Mouse (Mus musculus): ENCODE measurements around the gene Crim1. TPM values are rescaled to one million over a fixed set of nuclear protein-coding genes. Genes with fewer than 3 reads are reported as not detected.

Gene Crim1
- polyA plus RNA-seq, 1 experiment from 2014 or later: 13.1 TPM

DNA sequence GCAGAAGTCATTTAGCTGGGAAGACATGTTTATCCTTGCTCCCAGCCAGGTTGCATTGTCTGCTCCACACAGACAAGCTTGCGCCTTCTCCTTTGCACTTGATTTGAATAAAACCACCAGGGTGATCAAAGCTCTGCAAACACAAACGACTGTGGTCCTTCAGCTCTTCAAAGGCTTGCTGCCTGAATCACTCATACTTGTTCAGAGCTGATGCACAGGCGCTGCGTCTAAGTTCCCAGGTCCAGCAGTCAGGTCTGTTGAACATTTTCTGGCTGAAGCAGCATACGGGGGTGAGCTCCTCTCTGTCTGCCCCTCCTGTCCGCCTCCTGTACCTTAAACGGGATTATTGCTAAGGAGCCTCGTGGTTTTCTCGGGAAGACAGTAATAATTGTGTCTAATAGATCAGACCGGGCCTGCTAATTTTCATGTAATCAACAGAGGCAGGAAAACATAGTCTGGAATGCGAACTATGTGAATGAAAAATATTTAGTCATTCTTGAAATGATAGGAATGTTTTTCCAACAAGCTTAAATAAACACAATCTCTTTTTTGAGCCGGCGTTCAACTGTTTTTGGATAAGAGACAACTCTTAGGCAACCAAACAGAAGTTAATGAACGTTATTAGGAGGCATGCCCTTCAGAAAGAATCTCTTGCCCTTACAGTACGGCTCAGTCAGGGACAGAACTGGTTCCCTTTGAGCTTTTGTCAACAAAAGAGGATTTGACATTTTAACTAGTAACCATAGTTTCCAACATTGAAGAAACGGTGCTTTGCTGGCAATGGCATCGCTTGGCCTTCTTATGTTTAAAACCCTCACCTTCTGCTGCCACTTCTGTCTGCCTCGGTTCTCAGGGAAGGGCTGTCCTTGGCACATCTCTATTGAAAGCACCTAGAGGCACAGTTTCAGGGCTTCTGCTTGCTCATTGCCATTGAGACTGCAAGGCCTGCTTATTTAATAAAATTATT is 122.6 kb downstream of the Crim1 start:
- H3K9me3 ChIP-seq: no peaks in the 10 kb centered on the region
- no peak overlapping the region for H3K9ac ChIP-seq
- H3K36me3 ChIP-seq (replicated peaks): no peaks in the 10 kb centered on the region
- H3K4me1 ChIP-seq: peaks cover 15% of the 10 kb centered on the region
- H3K4me3 ChIP-seq: no peak overlapping the region
- 38% methylated on average over 18 of the region's 18 CpGs for WGBS
- ATAC-seq (replicated peaks): no peak
- no peak overlapping the region for H3K4me2 ChIP-seq
- H3K27ac ChIP-seq: no peak overlapping the region; the same call in 1 of the 2 replicates
- H3K27me3 ChIP-seq (replicated peaks): no peaks in the 10 kb centered on the region

DNA sequence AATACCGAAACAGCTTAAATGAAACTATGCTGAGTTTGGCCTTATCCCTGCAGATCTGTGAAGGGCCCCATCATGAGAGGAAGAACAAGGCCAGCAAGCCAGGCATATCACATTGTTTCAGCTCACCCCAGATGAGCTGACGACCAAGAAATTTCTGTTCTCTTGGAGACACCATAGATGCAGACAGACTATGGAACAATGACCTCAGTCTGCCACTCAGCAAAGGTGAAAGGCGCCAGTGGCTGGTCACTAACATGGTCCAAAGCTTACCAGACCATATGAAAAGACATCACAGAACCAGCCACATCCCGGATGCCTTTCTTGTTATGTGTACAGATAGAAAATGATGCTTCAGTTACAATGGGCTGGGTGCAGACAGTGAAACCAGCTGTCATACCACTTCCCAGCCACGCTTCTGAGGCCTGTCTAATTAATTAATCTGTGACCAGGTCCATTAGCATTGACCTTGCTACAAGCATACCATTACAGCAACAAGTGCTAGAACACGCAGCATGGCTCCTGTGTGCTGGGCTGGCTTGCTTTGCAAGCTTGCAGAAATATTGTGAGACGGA is 125.8 kb downstream of the Crim1 start:
- Histone ChIP-seq H3K9ac (no peak overlapping the region), H3K4me1 (peaks cover 15% of the 10 kb centered on the region), H3K36me3 (replicated peaks) (no peaks in the 10 kb centered on the region), H3K4me2 (no peak overlapping the region), H3K9me3 (no peaks in the 10 kb centered on the region), H3K27me3 (replicated peaks) (no peaks in the 10 kb centered on the region), H3K27ac (no peak overlapping the region), H3K4me3 (no peak overlapping the region)
- no peak; the same call in 1 of the 2 replicates for ATAC-seq (replicated peaks)
- WGBS: 66% methylated on average over 7 of the region's 7 CpGs

DNA sequence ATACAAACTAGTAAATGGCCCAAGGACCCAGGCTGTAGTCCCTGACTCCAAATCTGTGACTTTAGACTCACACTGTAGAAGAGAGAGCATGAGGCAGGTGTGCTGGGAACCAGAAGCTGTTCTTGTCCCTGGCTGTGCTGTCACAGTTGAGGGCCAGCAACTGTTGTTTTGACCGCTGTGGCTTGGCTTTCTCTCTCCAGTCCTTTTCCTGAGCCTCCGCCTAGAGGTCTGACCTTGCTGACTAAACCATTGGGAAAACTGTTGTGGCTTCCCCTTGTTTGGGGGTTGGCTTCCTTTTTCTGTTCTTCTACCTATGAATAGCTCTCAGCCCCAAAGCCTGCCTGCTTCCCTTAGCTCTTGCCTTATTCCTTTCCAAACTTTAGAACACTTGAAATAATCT is 126.3 kb downstream of the Crim1 start:
- Histone ChIP-seq H3K36me3 (replicated peaks) (no peaks in the 10 kb centered on the region), H3K27me3 (replicated peaks) (no peaks in the 10 kb centered on the region), H3K4me2 (no peak overlapping the region), H3K4me1 (peaks cover 15% of the 10 kb centered on the region), H3K27ac (no peak overlapping the region), H3K9ac (no peak overlapping the region), H3K9me3 (no peaks in the 10 kb centered on the region), H3K4me3 (no peak overlapping the region)
- WGBS: 87% methylated on average over 2 of the region's 2 CpGs
- no peak for ATAC-seq (replicated peaks)

DNA sequence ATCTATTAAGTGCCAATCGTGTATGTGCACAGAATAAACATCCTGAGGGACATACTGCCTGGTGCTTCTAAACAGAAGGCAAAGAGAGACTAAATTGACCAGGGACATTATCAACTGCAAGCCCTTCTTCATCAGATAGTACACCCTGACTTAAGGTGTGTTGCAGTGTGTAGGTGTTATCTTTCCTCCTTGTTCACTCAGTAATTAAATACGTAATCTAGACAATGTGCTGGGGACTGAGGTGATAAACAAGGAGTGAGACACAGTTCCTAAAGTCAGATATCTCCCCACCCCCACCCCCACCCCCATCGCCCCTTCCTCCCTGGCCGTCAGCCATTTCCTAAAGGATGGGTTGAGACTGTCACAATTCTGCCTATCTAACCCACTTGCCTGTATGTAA is 127.1 kb downstream of the Crim1 start:
- Histone ChIP-seq H3K9me3 (no peaks in the 10 kb centered on the region), H3K4me2 (no peak overlapping the region), H3K36me3 (replicated peaks) (no peaks in the 10 kb centered on the region), H3K4me3 (no peak overlapping the region), H3K27ac (no peak overlapping the region), H3K9ac (no peak overlapping the region), H3K4me1 (peaks cover 14% of the 10 kb centered on the region), H3K27me3 (replicated peaks) (no peaks in the 10 kb centered on the region)
- no peak for ATAC-seq (replicated peaks)
- 87% methylated on average over 4 of the region's 4 CpGs for WGBS

DNA sequence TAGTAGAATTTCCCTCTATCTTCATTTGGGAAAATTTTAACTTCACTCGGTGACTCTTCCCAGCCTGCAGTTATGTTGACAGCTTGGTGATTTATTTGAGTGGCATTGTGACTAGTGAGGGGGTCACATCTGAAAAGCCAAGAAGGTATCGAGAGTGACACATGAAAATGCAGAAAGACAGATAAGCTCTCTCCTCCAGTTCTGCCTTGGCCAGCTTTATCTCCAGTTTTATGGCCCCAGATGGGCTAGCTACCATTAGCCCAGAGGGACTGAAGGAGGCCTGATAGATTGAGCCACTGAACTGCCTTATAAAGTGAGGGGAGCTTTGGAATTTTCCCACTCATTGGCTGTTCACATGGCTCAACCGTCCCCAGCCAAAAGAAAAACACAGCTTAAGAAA is 128.2 kb downstream of the Crim1 start:
- no peaks in the 10 kb centered on the region for H3K9me3 ChIP-seq
- no peak overlapping the region for H3K4me2 ChIP-seq
- no peaks in the 10 kb centered on the region for H3K27me3 ChIP-seq (replicated peaks)
- no peaks in the 10 kb centered on the region for H3K36me3 ChIP-seq (replicated peaks)
- no peak overlapping the region for H3K4me3 ChIP-seq
- no peak for ATAC-seq (replicated peaks)
- H3K4me1 ChIP-seq: peaks cover 3% of the 10 kb centered on the region; the same call in 1 of the 2 replicates
- 77% methylated on average over 3 of the region's 3 CpGs for WGBS
- H3K9ac ChIP-seq: no peak overlapping the region
- no peak overlapping the region for H3K27ac ChIP-seq

DNA sequence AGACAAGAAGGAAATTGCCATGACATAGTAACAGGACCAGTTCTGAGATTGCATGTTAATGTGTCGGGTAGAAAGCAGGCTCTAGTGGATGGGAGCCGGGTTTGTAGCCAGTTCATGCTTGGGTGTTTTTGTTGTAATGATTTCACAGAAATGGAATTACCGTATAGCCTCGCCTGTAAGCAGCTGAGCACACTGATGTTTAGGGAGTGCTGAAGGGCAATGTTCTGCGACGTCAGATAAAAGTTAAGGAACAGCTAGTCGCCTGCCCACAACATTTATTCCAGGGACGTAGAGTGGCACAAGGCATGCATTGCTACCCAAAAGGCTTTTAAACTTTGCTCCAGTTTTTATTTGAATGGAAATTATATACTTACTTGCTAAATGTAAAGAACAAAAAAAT is 131.4 kb downstream of the Crim1 start:
- H3K9ac ChIP-seq: no peak overlapping the region
- H3K4me3 ChIP-seq: no peak overlapping the region
- H3K27me3 ChIP-seq (replicated peaks): no peaks in the 10 kb centered on the region
- H3K27ac ChIP-seq: no peak overlapping the region
- H3K36me3 ChIP-seq (replicated peaks): no peaks in the 10 kb centered on the region
- no peaks in the 10 kb centered on the region for H3K9me3 ChIP-seq
- ATAC-seq (replicated peaks): no peak
- H3K4me2 ChIP-seq: no peak overlapping the region
- WGBS: 82% methylated on average over 8 of the region's 8 CpGs
- H3K4me1 ChIP-seq: no peaks in the 10 kb centered on the region

DNA sequence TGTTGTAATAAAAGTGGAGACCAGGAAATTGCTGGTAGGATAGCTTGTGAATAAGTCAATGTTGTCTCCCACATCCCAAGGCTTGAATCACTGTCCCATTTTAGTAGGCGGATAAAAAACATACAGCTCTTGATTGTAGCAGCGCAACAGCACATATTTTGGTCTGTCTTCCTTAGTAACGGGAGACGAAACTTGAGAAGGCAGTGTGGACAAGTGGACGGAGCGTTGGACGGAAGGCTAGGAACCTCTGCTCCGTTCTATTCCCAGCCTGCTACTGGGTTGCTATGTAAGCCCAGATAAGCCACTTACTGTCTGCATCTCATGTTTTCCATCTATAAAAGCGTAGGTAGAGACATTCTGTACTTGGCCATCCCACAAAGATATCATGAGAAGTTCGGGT is 133.2 kb downstream of the Crim1 start:
- no peak overlapping the region for H3K4me2 ChIP-seq
- 0 out of 2 replicates have a peak, but pooled peaks cover 4% of the 10 kb centered on the region for H3K36me3 ChIP-seq (replicated peaks)
- no peaks in the 10 kb centered on the region for H3K9me3 ChIP-seq
- no peaks in the 10 kb centered on the region for H3K4me1 ChIP-seq
- 96% methylated on average over 10 of the region's 10 CpGs for WGBS
- no peak overlapping the region for H3K27ac ChIP-seq
- H3K27me3 ChIP-seq (replicated peaks): no peaks in the 10 kb centered on the region
- H3K4me3 ChIP-seq: no peak overlapping the region
- no peak overlapping the region for H3K9ac ChIP-seq
- ATAC-seq (replicated peaks): no peak

DNA sequence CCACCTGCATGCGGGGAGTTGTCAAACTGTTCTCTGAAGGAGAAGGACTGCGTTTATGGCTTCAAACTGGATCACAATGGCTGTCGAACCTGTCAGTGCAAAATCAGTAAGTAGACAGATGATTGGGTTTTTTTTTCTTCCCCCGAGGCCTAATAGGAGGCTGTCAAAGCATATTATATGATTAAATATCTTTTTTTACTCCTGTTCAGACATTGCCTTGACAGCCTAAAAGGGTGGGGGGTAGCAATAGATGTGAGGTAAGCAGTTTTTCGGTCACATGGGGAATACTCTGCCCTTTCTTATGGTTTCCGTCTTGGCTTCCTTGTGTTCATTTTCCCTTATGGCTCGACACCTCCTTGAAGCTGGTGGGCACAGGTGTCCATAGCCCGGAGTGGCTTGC is 135.2 kb downstream of the Crim1 start:
- ATAC-seq (replicated peaks): no peak
- Histone ChIP-seq H3K27me3 (replicated peaks) (no peaks in the 10 kb centered on the region), H3K9me3 (no peaks in the 10 kb centered on the region), H3K36me3 (replicated peaks) (0 out of 2 replicates have a peak, but pooled peaks cover 4% of the 10 kb centered on the region), H3K4me2 (no peak overlapping the region), H3K4me1 (no peaks in the 10 kb centered on the region), H3K9ac (no peak overlapping the region), H3K4me3 (no peak overlapping the region), H3K27ac (no peak overlapping the region)
- WGBS: 74% methylated on average over 8 of the region's 8 CpGs

DNA sequence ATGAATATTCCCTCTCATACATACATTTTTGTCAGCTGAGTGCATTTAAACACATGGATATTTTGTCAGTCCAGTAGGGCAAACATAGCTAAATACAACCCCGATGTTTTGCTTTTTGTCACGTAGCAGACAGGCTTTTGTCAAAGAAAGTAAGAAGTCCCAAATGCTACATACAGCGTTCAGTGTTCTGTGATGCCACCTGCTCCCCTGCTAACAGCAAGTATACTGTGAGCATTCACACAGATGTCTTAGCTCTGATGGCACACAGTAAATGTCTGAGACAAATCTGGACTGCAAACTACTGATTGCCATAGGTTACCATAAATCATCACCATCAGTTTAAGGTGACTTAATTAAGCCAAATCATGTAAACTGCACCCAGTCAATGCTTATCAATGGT is 143.6 kb downstream of the Crim1 start:
- Histone ChIP-seq H3K4me1 (no peaks in the 10 kb centered on the region), H3K9ac (no peak overlapping the region), H3K4me3 (no peak overlapping the region), H3K4me2 (no peak overlapping the region), H3K36me3 (replicated peaks) (no peaks in the 10 kb centered on the region), H3K27ac (no peak overlapping the region), H3K27me3 (replicated peaks) (no peaks in the 10 kb centered on the region), H3K9me3 (no peaks in the 10 kb centered on the region)
- no peak for ATAC-seq (replicated peaks)
- WGBS: 86% methylated on average over 3 of the region's 3 CpGs

DNA sequence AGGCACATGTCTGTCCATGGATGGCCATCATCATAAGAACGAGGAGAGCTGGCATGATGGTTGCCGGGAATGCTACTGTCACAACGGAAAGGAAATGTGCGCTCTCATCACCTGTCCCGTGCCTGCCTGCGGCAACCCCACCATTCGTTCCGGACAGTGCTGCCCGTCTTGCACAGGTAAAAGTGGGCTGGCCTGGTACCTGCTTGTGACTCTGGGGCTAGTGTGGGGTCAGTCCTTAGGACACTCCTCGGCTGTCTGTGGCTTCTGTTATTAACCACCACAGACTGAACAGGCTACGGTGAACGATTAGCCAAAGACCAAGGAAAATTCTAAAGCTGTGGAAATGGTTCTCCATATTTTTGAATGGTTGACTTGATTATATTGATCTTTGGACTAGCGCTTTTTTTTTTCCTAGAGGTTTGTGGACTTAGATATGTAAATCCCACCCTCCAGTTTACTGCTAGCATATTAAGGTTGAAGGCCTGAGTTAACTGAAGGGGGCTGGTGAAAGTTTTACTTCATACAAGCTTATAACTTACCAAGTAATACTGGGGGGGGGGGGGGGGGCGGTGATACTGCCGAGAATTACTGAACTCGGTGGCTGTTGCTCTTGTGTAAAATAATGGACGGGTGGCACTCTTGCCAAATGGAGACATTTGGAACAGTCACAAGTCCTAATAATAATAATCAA is 147.2 kb downstream of the Crim1 start:
- no peak for ATAC-seq (replicated peaks)
- no peak overlapping the region for H3K9ac ChIP-seq
- no peak overlapping the region for H3K27ac ChIP-seq
- no peaks in the 10 kb centered on the region for H3K4me1 ChIP-seq
- no peak overlapping the region for H3K4me2 ChIP-seq
- 93% methylated on average over 17 of the region's 17 CpGs for WGBS
- H3K27me3 ChIP-seq (replicated peaks): no peaks in the 10 kb centered on the region
- no peaks in the 10 kb centered on the region for H3K9me3 ChIP-seq
- no peaks in the 10 kb centered on the region; the same call in 1 of the 2 replicates for H3K36me3 ChIP-seq (replicated peaks)
- H3K4me3 ChIP-seq: no peak overlapping the region

DNA sequence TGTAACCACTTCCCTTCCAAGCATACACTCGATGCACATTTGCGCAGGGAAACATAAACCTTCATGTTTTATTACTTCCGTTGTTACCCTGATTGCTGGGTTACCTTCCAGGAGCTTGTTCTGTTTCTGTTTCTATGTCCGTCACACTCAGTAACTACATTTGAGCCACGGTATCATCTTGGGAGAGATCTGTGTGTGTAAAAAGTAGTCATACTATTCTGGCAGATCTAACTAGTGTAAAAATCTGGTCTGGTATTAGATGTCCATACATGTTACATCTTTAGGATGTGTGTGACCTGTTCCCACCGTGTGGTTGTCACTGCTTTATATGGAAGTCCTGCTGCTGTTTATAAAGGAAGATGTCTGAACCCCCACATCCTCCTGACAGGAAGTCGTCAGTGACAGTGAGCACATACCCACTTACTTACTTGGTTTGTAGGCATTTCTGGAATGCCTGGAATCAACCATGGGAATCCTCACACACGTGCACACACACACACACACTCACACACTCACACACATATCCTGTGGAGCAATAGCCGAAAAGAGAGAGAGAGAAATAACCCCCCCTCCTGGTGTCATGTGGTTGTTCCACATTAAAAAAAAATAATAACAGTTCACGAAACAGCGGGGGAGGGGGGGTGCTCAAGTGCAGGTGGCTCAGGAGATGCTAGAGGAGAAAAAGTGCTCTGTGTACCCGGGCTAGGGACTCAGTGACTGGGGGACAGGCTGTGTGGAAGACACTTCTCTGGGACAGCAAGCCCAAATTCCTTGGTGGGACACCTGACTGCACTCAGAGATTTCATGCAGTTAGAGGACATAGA is 151.8 kb downstream of the Crim1 start:
- no peaks in the 10 kb centered on the region for H3K27me3 ChIP-seq (replicated peaks)
- no peak overlapping the region for H3K9ac ChIP-seq
- H3K9me3 ChIP-seq: no peaks in the 10 kb centered on the region
- peaks cover 4% of the 10 kb centered on the region; the same call in 1 of the 2 replicates for H3K4me1 ChIP-seq
- H3K4me2 ChIP-seq: no peak overlapping the region
- no peaks in the 10 kb centered on the region; the same call in 1 of the 2 replicates for H3K36me3 ChIP-seq (replicated peaks)
- no peak overlapping the region for H3K4me3 ChIP-seq
- H3K27ac ChIP-seq: no peak overlapping the region
- 79% methylated on average over 12 of the region's 12 CpGs for WGBS
- ATAC-seq (replicated peaks): no peak

DNA sequence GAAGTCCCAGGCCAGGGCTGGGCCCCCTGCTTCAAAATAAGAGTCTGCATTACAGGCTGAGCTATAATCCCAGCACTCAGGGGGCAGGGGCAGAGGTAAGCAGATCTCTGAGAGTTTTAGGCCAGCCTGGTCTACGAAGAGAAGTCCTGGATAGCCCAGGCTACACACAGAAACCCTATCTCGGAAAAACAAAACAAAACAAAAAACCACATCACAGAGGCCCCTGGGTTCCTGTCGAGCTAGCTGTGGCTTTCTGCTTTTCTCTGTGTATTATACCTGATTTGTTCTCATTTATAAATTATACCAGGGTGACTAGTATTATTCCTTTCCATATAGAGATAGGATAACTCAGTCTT is 152.4 kb downstream of the Crim1 start:
- Histone ChIP-seq H3K9ac (no peak overlapping the region), H3K36me3 (replicated peaks) (no peaks in the 10 kb centered on the region; the same call in 1 of the 2 replicates), H3K4me3 (no peak overlapping the region), H3K4me2 (no peak overlapping the region), H3K4me1 (peaks cover 4% of the 10 kb centered on the region; the same call in 1 of the 2 replicates), H3K27ac (no peak overlapping the region), H3K9me3 (no peaks in the 10 kb centered on the region), H3K27me3 (replicated peaks) (no peaks in the 10 kb centered on the region)
- no peak for ATAC-seq (replicated peaks)
- WGBS: 82% methylated on average over 3 of the region's 3 CpGs

Measured in midbrain, embryonic 15.5 days (tissue).